Mouse (Mus musculus) C2C12 (cell line): ENCODE data around the gene P2rx1. TPM values are rescaled to one million over a fixed set of nuclear protein-coding genes. Genes with fewer than 3 reads are reported as not detected.
A peak's percentile ranks its signal among the peaks of the same experiment; 100 is the strongest.

Source experiments
- H3K27me3 ChIP-seq: one replicate; pipeline ENCODE4 v1.6.1; 2011; ENCODE audit not compliant: control insufficient read depth, insufficient read depth, insufficient read length
- H3K36me3 ChIP-seq: one replicate; pipeline ENCODE4 v1.6.1; 2011; ENCODE audit not compliant: control insufficient read depth, insufficient read depth
- H3K4me3 ChIP-seq: one replicate; pipeline ENCODE4 v1.5.1; 2011; ENCODE audit warnings: mild to moderate bottlenecking, control low read depth; ENCODE audit not compliant: poor library complexity, insufficient read depth, severe bottlenecking
- H3K79me2 ChIP-seq: one replicate; pipeline ENCODE4 v1.6.1; 2011; ENCODE audit not compliant: control insufficient read depth, insufficient read depth
- H3K79me3 ChIP-seq: one replicate; pipeline ENCODE4 v1.6.1; 2011; ENCODE audit warnings: low read depth, control low read depth
- H3ac ChIP-seq: one replicate; pipeline ENCODE3; 2011; ENCODE audit warnings: low read depth; ENCODE audit not compliant: control insufficient read depth, insufficient read length
- CEBPB ChIP-seq: IDR thresholded peaks from one replicate; pipeline ENCODE4 v1.6.1; 2011; ENCODE audit warnings: low read depth, mild to moderate bottlenecking, control low read depth, moderate library complexity
- CTCF ChIP-seq: IDR thresholded peaks from one replicate; pipeline ENCODE4 v1.5.1; 2011; ENCODE audit not compliant: control insufficient read depth, insufficient read depth, insufficient read length
- FOSL1 ChIP-seq: IDR thresholded peaks from one replicate; pipeline ENCODE4 v1.8.0; 2011; ENCODE audit warnings: mild to moderate bottlenecking, low read length; ENCODE audit not compliant: poor library complexity, insufficient read depth, severe bottlenecking
- MAX ChIP-seq: IDR thresholded peaks from one replicate; pipeline ENCODE4 v1.6.1; 2011; ENCODE audit warnings: mild to moderate bottlenecking, control low read depth
- MYOD1 ChIP-seq: IDR thresholded peaks from one replicate; pipeline ENCODE4 v1.6.1; 2011; ENCODE audit warnings: low read depth; ENCODE audit not compliant: control insufficient read depth, insufficient read length
- MYOG ChIP-seq: IDR thresholded peaks from one replicate; pipeline ENCODE4 v1.6.1; 2011; ENCODE audit not compliant: control insufficient read depth, insufficient read length; ENCODE audit errors: extremely low read depth
- USF1 ChIP-seq: IDR thresholded peaks from one replicate; pipeline ENCODE4 v1.6.1; 2011; ENCODE audit warnings: low read depth, mild to moderate bottlenecking, control low read depth, moderate library complexity
- microRNA-seq: library from miRNA; unstranded; fragments of <30 nt; microRNA quantifications from one replicate; pipeline ENCODE4, GENCODE M21; 2019; ENCODE audit warnings: borderline microRNAs expressed
- polyA plus RNA-seq: library from polyadenylated mRNA; unstranded; fragments of >200 nt; fragmentation: generic; extraction: Trizol; gene quantifications from one replicate; pipeline ENCODE4 v1.2.1, GENCODE M21; 2012; ENCODE audit warnings: missing spikeins

Gene P2rx1
- polyA plus RNA-seq, 1 experiment: 0.05 TPM

GRCm38 (mm10) chr11:73049335-73049734 is 50.4 kb downstream of the P2rx1 start:
- Histone ChIP-seq H3ac (no peak overlapping the region), H3K27me3 (no peaks in the 10 kb centered on the region), H3K79me2 (peaks cover 35% of the 10 kb centered on the region), H3K4me3 (peak overlapping the region; percentile 12), H3K79me3 (peaks cover 9% of the 10 kb centered on the region), H3K36me3 (peaks cover 45% of the 10 kb centered on the region)
- TF ChIP-seq MYOG (no peak), CTCF (peak; percentile 40), USF1 (no peak)

- no peak for TF ChIP-seq MYOD1
- TF ChIP-seq FOSL1: no peak
- TF ChIP-seq MAX: no peak
- no peak for TF ChIP-seq CEBPB
- TF ChIP-seq CTCF: no peak
- no peak overlapping the region for H3ac ChIP-seq
- no peaks in the 10 kb centered on the region for H3K27me3 ChIP-seq
- peaks cover 80% of the 10 kb centered on the region for H3K36me3 ChIP-seq
- H3K79me3 ChIP-seq: peaks cover 13% of the 10 kb centered on the region
- H3K79me2 ChIP-seq: peaks cover 45% of the 10 kb centered on the region
- no peak overlapping the region for H3K4me3 ChIP-seq
These were observed 53.9 kb downstream of the P2rx1 start for GRCm38 (mm10) chr11:73052795-73053194.

- Histone ChIP-seq H3K4me3 (no peak overlapping the region), H3K79me3 (peaks cover 11% of the 10 kb centered on the region), H3ac (no peak overlapping the region), H3K27me3 (no peaks in the 10 kb centered on the region), H3K79me2 (peaks cover 36% of the 10 kb centered on the region), H3K36me3 (peaks cover 75% of the 10 kb centered on the region)
- TF ChIP-seq FOSL1 (no peak), MYOG (no peak), CTCF (no peak), MAX (no peak), MYOD1 (no peak), USF1 (no peak), CEBPB (no peak)
These were observed 58.8 kb downstream of the P2rx1 start for GRCm38 (mm10) chr11:73057701-73058100.

DNA sequence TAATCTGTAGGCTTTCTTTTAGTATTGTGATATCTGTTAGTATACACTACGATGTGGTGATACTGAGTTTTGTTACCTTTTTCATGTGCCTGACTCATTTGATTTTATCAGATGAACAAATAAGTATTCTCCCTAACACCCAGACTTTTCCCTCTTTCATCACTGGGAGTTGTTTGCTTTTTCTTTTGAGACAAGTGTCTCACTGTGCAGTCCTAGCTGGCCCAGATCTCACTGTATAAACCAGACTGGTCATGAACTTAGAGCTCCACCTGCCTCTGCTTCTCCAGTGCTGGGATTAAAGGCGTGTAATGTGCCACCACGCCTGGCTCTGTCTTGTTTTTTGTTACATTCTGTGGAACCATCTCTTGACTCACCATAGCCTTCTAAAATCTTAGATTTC is 60.7 kb downstream of the P2rx1 start:
- Histone ChIP-seq H3ac (no peak overlapping the region), H3K79me3 (peaks cover 14% of the 10 kb centered on the region), H3K4me3 (no peak overlapping the region), H3K79me2 (peaks cover 36% of the 10 kb centered on the region), H3K36me3 (peaks cover 57% of the 10 kb centered on the region), H3K27me3 (no peaks in the 10 kb centered on the region)
- TF ChIP-seq MYOD1: no peak
- TF ChIP-seq CEBPB: no peak
- TF ChIP-seq CTCF: no peak
- no peak for TF ChIP-seq MAX
- TF ChIP-seq USF1: no peak
- no peak for TF ChIP-seq MYOG
- no peak for TF ChIP-seq FOSL1

- Histone ChIP-seq H3K27me3 (no peaks in the 10 kb centered on the region), H3ac (no peak overlapping the region), H3K4me3 (no peak overlapping the region), H3K36me3 (peaks cover 50% of the 10 kb centered on the region), H3K79me2 (peaks cover 36% of the 10 kb centered on the region), H3K79me3 (peaks cover 12% of the 10 kb centered on the region)
- TF ChIP-seq MYOG (no peak), MYOD1 (no peak), USF1 (no peak), CTCF (no peak), FOSL1 (no peak), MAX (no peak), CEBPB (no peak)
These were observed 62.5 kb downstream of the P2rx1 start for GRCm38 (mm10) chr11:73061413-73061812.

Small RNA genes lying within 50 kb of the gene (microRNA-seq; reads per million reads assigned to microRNA genes)
- gene Gm44467: not detected

Other genes starting within 250 kb of the P2rx1 start
- gene Cyb5d2, start 203.0 kb upstream of the P2rx1 start, polyA plus RNA-seq: 5.5 TPM
- 10.7 TPM for gene Zzef1, start 202.9 kb upstream of the P2rx1 start, polyA plus RNA-seq
- 0.54 TPM for gene Atp2a3, start 37.9 kb upstream of the P2rx1 start, polyA plus RNA-seq
- gene Camkk1, start 19.9 kb downstream of the P2rx1 start, polyA plus RNA-seq: 7.7 TPM
- 3.6 TPM for gene Ncbp3, start 48.7 kb downstream of the P2rx1 start, polyA plus RNA-seq
- gene Itgae, start 91.5 kb downstream of the P2rx1 start, polyA plus RNA-seq: 0.05 TPM
- 9.4 TPM for gene Haspin, start 139.2 kb downstream of the P2rx1 start, polyA plus RNA-seq
- 1.0 TPM for gene P2rx5, start 161.3 kb downstream of the P2rx1 start, polyA plus RNA-seq
- 71.6 TPM for gene Emc6, start 177.9 kb downstream of the P2rx1 start, polyA plus RNA-seq
- gene Tax1bp3, start 178.0 kb downstream of the P2rx1 start, polyA plus RNA-seq: 159 TPM
- gene Ctns, start 199.9 kb downstream of the P2rx1 start, polyA plus RNA-seq: 4.2 TPM
- gene Shpk, start 200.4 kb downstream of the P2rx1 start, polyA plus RNA-seq: 0.28 TPM
- gene Trpv1, start 235.2 kb downstream of the P2rx1 start, polyA plus RNA-seq: 0.01 TPM